In the genomic region with DNA sequence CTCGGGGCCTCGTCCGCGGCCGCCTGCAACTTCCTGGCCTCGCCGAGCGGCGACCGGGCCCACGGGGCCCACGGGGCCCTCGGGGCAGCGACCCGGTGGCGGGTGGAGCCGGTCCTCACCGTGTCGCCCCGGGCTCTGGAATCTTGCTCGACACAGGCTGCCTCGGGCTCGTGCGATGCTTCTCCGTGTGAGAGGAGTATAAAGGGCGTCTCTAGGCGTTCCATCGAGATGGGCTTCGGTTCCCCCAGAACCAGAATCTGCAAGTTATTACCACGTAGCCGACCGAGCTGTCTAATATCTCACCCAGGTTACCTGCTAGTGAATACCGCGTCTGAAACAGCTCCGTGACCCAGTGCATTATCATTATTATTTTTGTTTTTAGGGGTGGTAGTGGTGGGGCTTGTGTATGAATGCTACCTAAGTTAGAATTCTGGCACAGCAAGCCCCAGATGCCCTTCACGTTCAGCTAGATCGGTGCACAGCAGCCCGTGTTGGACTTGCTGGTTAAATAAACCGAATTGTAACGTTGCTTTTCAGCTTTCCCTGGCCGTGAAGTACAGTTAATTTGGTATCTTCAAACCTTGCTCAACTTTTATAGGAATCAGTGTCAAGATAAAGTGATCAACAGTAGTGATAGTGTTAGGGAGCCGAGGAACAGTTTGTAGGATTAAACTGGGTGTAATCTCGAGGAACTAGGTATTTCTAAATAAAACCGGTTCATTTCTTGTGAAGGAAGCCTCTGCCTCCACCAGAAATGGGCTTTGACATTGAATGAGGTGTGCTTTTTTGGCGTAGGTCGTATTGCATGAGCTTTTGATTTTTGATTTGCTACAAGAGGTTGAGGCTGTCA, we compare ENCODE assay signal across 7 mouse cellular contexts. TPM values are rescaled to one million over a fixed set of nuclear protein-coding genes. Genes with fewer than 3 reads are reported as not detected.
DNase-seq lines count a peak whose midpoint lies in the region; ATAC-seq and TF ChIP-seq lines count a peak whose summit lies in the region.

No protein-coding gene starts in this region.

- TF ChIP-seq CTCF in lung, postnatal 0 days (IDR thresholded peaks at IDR 0.05) = no peak

- no peaks in the 10 kb centered on the region for H3K9me3 ChIP-seq in neural tube, embryonic 11.5 days (ENCODE audit: control insufficient read depth, low read length)
- no peaks in the 10 kb centered on the region for H3K9me3 ChIP-seq in embryonic facial prominence, embryonic 14.5 days (ENCODE audit: control insufficient read depth, low read length)
- no peaks in the 10 kb centered on the region for H3K9me3 ChIP-seq in hindbrain, embryonic 16.5 days (ENCODE audit: control insufficient read depth, low read length)
- H3K9me3 ChIP-seq in lung, postnatal 0 days (ENCODE audit: low read length) = no peaks in the 10 kb centered on the region
- H3K9me3 ChIP-seq in stomach, embryonic 14.5 days (ENCODE audit: control insufficient read depth, low read depth, low read length) = no peaks in the 10 kb centered on the region

- ATAC-seq in neural tube, embryonic 11.5 days (ENCODE audit: insufficient read depth, low FRiP score, low TSS enrichment) = no peak; the same call in 1 of the 2 replicates
- ATAC-seq in embryonic facial prominence, embryonic 14.5 days (ENCODE audit: low read depth) = no peak; the same call in 1 of the 2 replicates
- ATAC-seq in hindbrain, embryonic 16.5 days = peak; percentile 0; the same call in 1 of the 2 replicates
- no peak for ATAC-seq in lung, postnatal 0 days
- ATAC-seq in stomach, embryonic 14.5 days (ENCODE audit: insufficient number of reproducible peaks, insufficient read depth, low FRiP score, low read depth) = no peak

- no peaks in the 10 kb centered on the region; the same call in 1 of the 2 replicates for H3K36me3 ChIP-seq in neural tube, embryonic 11.5 days (ENCODE audit: control insufficient read depth, insufficient read depth, low read length)
- H3K36me3 ChIP-seq in embryonic facial prominence, embryonic 14.5 days (ENCODE audit: control insufficient read depth, insufficient read depth, low read length) = peaks cover 4% of the 10 kb centered on the region; the same call in 1 of the 2 replicates
- no peaks in the 10 kb centered on the region; the same call in 1 of the 2 replicates for H3K36me3 ChIP-seq in hindbrain, embryonic 16.5 days (ENCODE audit: control insufficient read depth, insufficient read depth, low read length)
- no peaks in the 10 kb centered on the region for H3K36me3 ChIP-seq in lung, postnatal 0 days (ENCODE audit: insufficient read depth, low read length)
- peaks cover 7% of the 10 kb centered on the region for H3K36me3 ChIP-seq in stomach, embryonic 14.5 days (ENCODE audit: control insufficient read depth, insufficient read depth, low read length)

- TF ChIP-seq EP300 in lung, postnatal 0 days (IDR thresholded peaks at IDR 0.05) = no peak

- H3K4me3 ChIP-seq in neural tube, embryonic 11.5 days (ENCODE audit: low read depth, low read length) = peak overlapping the region; percentile 92
- peak overlapping the region; percentile 95 for H3K4me3 ChIP-seq in embryonic facial prominence, embryonic 14.5 days (ENCODE audit: low read depth, low read length)
- peak overlapping the region; percentile 72 for H3K4me3 ChIP-seq in hindbrain, embryonic 16.5 days (ENCODE audit: low read length)
- peak overlapping the region; percentile 97 for H3K4me3 ChIP-seq in lung, postnatal 0 days (ENCODE audit: low read depth, low read length)
- H3K4me3 ChIP-seq in stomach, embryonic 14.5 days (ENCODE audit: low read depth, low read length) = peak overlapping the region; percentile 99

- DNase-seq in neural tube, embryonic 11.5 days (ENCODE audit: low spot score) = no peak
- DNase-seq in neural tube, embryonic 10.5 days (ENCODE audit: extremely low spot score, low spot score) = no peak
- peak; percentile 45 for DNase-seq in R1 (ENCODE audit: low read depth, low spot score)
- no peak for DNase-seq in embryonic facial prominence, embryonic 14.5 days (ENCODE audit: low spot score)
- peak; percentile 12 for DNase-seq in lung, postnatal 0 days (ENCODE audit: low spot score)

- peak overlapping the region; percentile 89 for H3K27ac ChIP-seq in neural tube, embryonic 11.5 days (ENCODE audit: low read depth, low read length)
- peak overlapping the region; percentile 91 for H3K27ac ChIP-seq in embryonic facial prominence, embryonic 14.5 days (replicated peaks; ENCODE audit: low read depth, low read length)
- peak overlapping the region; percentile 91 for H3K27ac ChIP-seq in hindbrain, embryonic 16.5 days (ENCODE audit: low read depth, low read length)
- H3K27ac ChIP-seq in lung, postnatal 0 days (ENCODE audit: low read length) = peak overlapping the region; percentile 92
- peak overlapping the region; percentile 87 for H3K27ac ChIP-seq in stomach, embryonic 14.5 days (ENCODE audit: low read length)

- no peaks in the 10 kb centered on the region for H3K27me3 ChIP-seq in neural tube, embryonic 11.5 days (ENCODE audit: control insufficient read depth, insufficient read depth, low read length)
- H3K27me3 ChIP-seq in embryonic facial prominence, embryonic 14.5 days (replicated peaks; ENCODE audit: control insufficient read depth, insufficient read depth, low read length) = no peaks in the 10 kb centered on the region
- H3K27me3 ChIP-seq in hindbrain, embryonic 16.5 days (replicated peaks; ENCODE audit: control insufficient read depth, insufficient read depth, low read length) = no peaks in the 10 kb centered on the region
- no peaks in the 10 kb centered on the region for H3K27me3 ChIP-seq in lung, postnatal 0 days (replicated peaks; ENCODE audit: insufficient read depth, low read length)
- no peaks in the 10 kb centered on the region for H3K27me3 ChIP-seq in stomach, embryonic 14.5 days (ENCODE audit: control insufficient read depth, insufficient read depth, low read length)

- peak overlapping the region; percentile 100 for H3K9ac ChIP-seq in neural tube, embryonic 11.5 days (ENCODE audit: low read length)
- H3K9ac ChIP-seq in embryonic facial prominence, embryonic 14.5 days (ENCODE audit: low read depth, low read length) = peak overlapping the region; percentile 98
- peak overlapping the region; percentile 99 for H3K9ac ChIP-seq in hindbrain, embryonic 16.5 days (ENCODE audit: low read depth, low read length)
- peak overlapping the region; percentile 99 for H3K9ac ChIP-seq in lung, postnatal 0 days (replicated peaks; ENCODE audit: low read depth)
- H3K9ac ChIP-seq in stomach, embryonic 14.5 days (replicated peaks; ENCODE audit: low read depth, low read length) = peak overlapping the region; percentile 99

- WGBS in neural tube, embryonic 11.5 days = under 1% methylated on average over 46 of the region's 46 CpGs
- 1% methylated on average over 25 of the region's 46 CpGs for WGBS in embryonic facial prominence, embryonic 14.5 days
- WGBS in hindbrain, embryonic 16.5 days = under 1% methylated on average over 34 of the region's 46 CpGs
- 2% methylated on average over 44 of the region's 46 CpGs for WGBS in lung, postnatal 0 days
- WGBS in stomach, embryonic 14.5 days = under 1% methylated on average over 46 of the region's 46 CpGs

- H3K4me1 ChIP-seq in neural tube, embryonic 11.5 days (ENCODE audit: control insufficient read depth, insufficient read depth, low read length) = peaks cover 12% of the 10 kb centered on the region; the same call in 1 of the 2 replicates
- H3K4me1 ChIP-seq in embryonic facial prominence, embryonic 14.5 days (ENCODE audit: control insufficient read depth, insufficient read depth, low read length) = peaks cover 20% of the 10 kb centered on the region
- H3K4me1 ChIP-seq in hindbrain, embryonic 16.5 days (ENCODE audit: control insufficient read depth, insufficient read depth, low read depth, low read length) = peaks cover 23% of the 10 kb centered on the region
- no peaks in the 10 kb centered on the region; the same call in 1 of the 2 replicates for H3K4me1 ChIP-seq in lung, postnatal 0 days (ENCODE audit: insufficient read depth, low read depth, low read length)
- peaks cover 10% of the 10 kb centered on the region; the same call in 1 of the 2 replicates for H3K4me1 ChIP-seq in stomach, embryonic 14.5 days (ENCODE audit: control insufficient read depth, insufficient read depth, low read length)

- peak overlapping the region; percentile 62 for H3K4me2 ChIP-seq in neural tube, embryonic 11.5 days (ENCODE audit: low read depth)
- H3K4me2 ChIP-seq in embryonic facial prominence, embryonic 14.5 days (ENCODE audit: low read depth, low read length) = peak overlapping the region; percentile 79
- peak overlapping the region; percentile 77 for H3K4me2 ChIP-seq in hindbrain, embryonic 16.5 days (ENCODE audit: low read length)
- H3K4me2 ChIP-seq in lung, postnatal 0 days (replicated peaks; ENCODE audit: low read depth, low read length) = peak overlapping the region; percentile 67
- H3K4me2 ChIP-seq in stomach, embryonic 14.5 days (replicated peaks; ENCODE audit: low read depth, low read length) = peak overlapping the region; percentile 71

RNA-seq across cellular contexts. Expression of a gene that starts 0.8 kb away (rescaled TPM):
- 38.1 and 42.7 TPM in 2 replicates for polyA plus RNA-seq in neural tube, embryonic 11.5 days (2014; fragmentation: Nextera tagmentation; extraction: Ambion mirVana)
- polyA plus RNA-seq in embryonic facial prominence, embryonic 14.5 days (2014; fragmentation: Nextera tagmentation; extraction: Ambion mirVana) = 32.6 and 34.6 TPM in 2 replicates
- 35.5 and 39.7 TPM in 2 replicates for polyA plus RNA-seq in hindbrain, embryonic 16.5 days (2015; fragmentation: Nextera tagmentation; extraction: Ambion mirVana)
- polyA plus RNA-seq in lung, postnatal 0 days (2015; fragmentation: Nextera tagmentation; extraction: Ambion mirVana) = 28.5 and 31.1 TPM in 2 replicates
- 53.4 and 53.8 TPM in 2 replicates for polyA plus RNA-seq in stomach, embryonic 14.5 days (2014; fragmentation: Nextera tagmentation; extraction: Ambion mirVana)

Comparison
In these comparisons a context has a peak if more than half of its experiments do, and no peak if none do; other contexts are left out.
1. DNase-seq: peak in R1 (single experiment) and lung, postnatal 0 days (single experiment); none in neural tube, embryonic 11.5 days (single experiment), neural tube, embryonic 10.5 days (single experiment) and embryonic facial prominence, embryonic 14.5 days (single experiment).
2. Peak in every context shown above with its lines, with median percentiles within 50 percentile points of each other: H3K27ac ChIP-seq, H3K4me2 ChIP-seq, H3K4me3 ChIP-seq and H3K9ac ChIP-seq.